Mouse (Mus musculus): ENCODE measurements around the gene Eif4a3. TPM values are rescaled to one million over a fixed set of nuclear protein-coding genes. Genes with fewer than 3 reads are reported as not detected.
"Not testable (repeated sequence)": the region's sequence is repeated elsewhere in the genome, so short reads cannot be mapped to it uniquely, and the experiment has no call there.

Gene Eif4a3
- polyA plus RNA-seq, 1 experiment from 2014 or later, result 165 TPM

DNA sequence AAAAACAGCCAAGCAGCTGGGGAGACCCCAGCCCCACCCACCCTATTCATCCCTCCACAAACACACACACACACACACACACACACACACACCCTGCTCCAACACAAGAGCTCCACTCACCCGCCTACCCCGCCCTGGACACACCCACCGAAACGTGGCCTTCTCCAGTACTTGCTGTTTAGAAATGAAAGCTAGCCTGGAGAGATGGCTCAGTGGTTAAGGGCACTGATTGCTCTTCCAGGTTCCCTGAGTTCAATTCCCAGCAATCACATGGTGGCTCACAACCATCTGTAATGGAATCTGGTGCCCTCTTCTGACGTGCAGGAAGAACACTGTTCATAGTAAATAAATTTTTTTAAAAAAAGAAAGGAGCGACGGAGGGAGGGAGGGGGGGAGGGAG lies 34.1 kb downstream of the Eif4a3 start:
- Histone ChIP-seq H3K4me1 (replicated peaks) (peaks cover 27% of the 10 kb centered on the region), H3K4me2 (no peak overlapping the region), H3K36me3 (replicated peaks) (no peaks in the 10 kb centered on the region), H3K27me3 (no peaks in the 10 kb centered on the region), H3K4me3 (replicated peaks) (no peak overlapping the region), H3K27ac (replicated peaks) (no peak overlapping the region), H3K9me3 (replicated peaks) (no peaks in the 10 kb centered on the region), H3K9ac (no peak overlapping the region)
- no peak for ATAC-seq (ENCODE audit: insufficient read depth)
- WGBS (ENCODE audit: insufficient replicate concordance), result 47% methylated on average over 7 of the region's 7 CpGs

DNA sequence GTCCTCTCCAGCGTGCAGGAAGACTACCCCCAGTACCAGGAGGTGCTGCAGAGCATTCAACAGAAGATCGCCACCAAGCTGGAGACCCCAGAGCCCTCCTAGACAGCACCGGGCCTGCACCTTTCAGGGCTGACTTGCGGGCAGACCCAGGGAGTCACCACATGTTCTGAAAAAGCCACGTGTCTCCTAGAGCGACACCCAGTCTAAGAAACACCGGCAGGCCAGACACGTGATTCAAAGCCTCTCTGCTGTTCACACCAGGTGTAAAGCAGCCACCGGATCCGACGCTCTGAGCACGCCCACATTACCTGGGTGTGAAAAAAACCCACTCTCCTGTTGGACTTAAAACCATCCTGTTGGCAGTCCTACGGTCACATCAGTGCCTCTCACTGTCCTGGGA lies 35.5 kb downstream of the Eif4a3 start:
- H3K4me3 ChIP-seq (replicated peaks), result no peak overlapping the region
- 74% methylated on average over 13 of the region's 13 CpGs for WGBS (ENCODE audit: insufficient replicate concordance)
- no peaks in the 10 kb centered on the region for H3K27me3 ChIP-seq
- H3K9me3 ChIP-seq (replicated peaks), result no peaks in the 10 kb centered on the region
- ATAC-seq (ENCODE audit: insufficient read depth), result no peak
- H3K27ac ChIP-seq (replicated peaks), result no peak overlapping the region
- H3K4me2 ChIP-seq, result no peak overlapping the region
- H3K9ac ChIP-seq, result no peak overlapping the region
- H3K4me1 ChIP-seq (replicated peaks), result peaks cover 25% of the 10 kb centered on the region
- H3K36me3 ChIP-seq (replicated peaks), result no peaks in the 10 kb centered on the region

DNA sequence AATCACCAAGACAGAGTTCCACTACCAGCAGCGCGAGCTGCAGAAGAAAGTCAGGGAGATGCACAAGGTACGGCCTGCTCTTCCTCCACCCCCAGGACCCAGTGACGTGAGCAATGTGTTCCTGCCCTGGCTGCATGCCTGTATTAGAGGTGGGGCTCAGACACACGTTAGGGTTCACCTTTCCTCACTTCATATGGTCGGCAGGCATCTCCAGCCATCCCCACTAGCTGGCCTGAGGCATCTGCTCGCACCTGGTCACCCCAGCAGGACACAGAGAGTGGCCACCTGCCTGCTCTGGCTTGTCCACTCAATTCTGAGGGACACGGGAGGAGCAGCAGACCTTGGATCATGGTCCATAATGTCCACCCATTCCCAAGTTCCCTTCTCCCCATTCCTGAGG lies 39.9 kb downstream of the Eif4a3 start:
- WGBS (ENCODE audit: insufficient replicate concordance), result 68% methylated on average over 8 of the region's 8 CpGs
- Histone ChIP-seq H3K4me3 (replicated peaks) (no peak overlapping the region), H3K27me3 (no peaks in the 10 kb centered on the region)

DNA sequence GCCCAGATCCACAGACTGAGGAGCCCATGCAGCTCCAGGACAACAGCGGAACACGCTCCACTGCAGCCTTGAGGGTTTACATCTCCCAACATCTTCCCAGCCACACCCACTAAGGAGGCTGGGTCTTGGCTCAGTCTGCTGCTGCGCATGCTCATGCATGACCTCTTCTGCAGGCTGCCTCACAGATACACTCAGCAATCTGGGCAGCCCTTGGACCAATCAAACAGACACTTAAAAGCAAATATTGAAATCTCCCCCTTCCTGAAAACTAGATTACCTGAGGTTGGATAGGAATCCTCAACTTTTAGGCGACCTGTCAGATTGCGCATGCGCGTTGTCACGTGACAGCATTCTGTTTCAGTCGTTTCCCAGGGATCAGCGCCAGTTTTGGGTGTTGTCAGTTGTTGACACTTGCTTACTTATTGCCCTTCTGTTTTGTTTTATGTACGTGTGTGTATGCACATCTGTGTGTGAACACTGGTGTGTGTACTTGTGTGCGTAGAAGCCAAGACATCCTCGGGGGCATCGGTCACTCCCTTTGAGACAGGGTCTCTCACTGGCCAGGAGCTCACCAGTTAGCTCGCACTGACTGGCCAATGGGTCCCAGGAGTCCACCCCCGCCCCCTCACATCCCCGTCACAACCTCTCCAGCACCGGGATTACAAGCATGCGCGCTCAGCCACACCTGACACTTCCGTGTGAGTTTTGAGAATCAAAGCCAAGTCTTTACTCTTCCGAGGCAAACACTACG lies 41.1 kb downstream of the Eif4a3 start:
- H3K4me2 ChIP-seq, result peak overlapping the region; percentile 59
- no peaks in the 10 kb centered on the region for H3K36me3 ChIP-seq (replicated peaks)
- H3K4me1 ChIP-seq (replicated peaks), result peaks cover 3% of the 10 kb centered on the region; the same call in 1 of the 2 replicates
- peak; percentile 65; the same call in 1 of the 2 replicates for ATAC-seq (ENCODE audit: insufficient read depth)
- peak overlapping the region; percentile 36 for H3K4me3 ChIP-seq (replicated peaks)
- 63% methylated on average over 23 of the region's 23 CpGs for WGBS (ENCODE audit: insufficient replicate concordance)
- no peak overlapping the region for H3K9ac ChIP-seq
- 0 out of 2 replicates have a peak overlapping the region, but pooled peaks have one; percentile 24 for H3K27ac ChIP-seq (replicated peaks)
- no peaks in the 10 kb centered on the region for H3K9me3 ChIP-seq (replicated peaks)
- no peaks in the 10 kb centered on the region for H3K27me3 ChIP-seq

More for the DNA sequence above, 39.9 kb downstream of the Eif4a3 start:
- no peak overlapping the region for H3K4me2 ChIP-seq
- ATAC-seq (ENCODE audit: insufficient read depth), result no peak
- H3K9me3 ChIP-seq (replicated peaks), result no peaks in the 10 kb centered on the region
- H3K27ac ChIP-seq (replicated peaks), result no peak overlapping the region
- H3K4me1 ChIP-seq (replicated peaks), result peaks cover 3% of the 10 kb centered on the region; the same call in 1 of the 2 replicates
- H3K9ac ChIP-seq, result no peak overlapping the region
- H3K36me3 ChIP-seq (replicated peaks), result no peaks in the 10 kb centered on the region

DNA sequence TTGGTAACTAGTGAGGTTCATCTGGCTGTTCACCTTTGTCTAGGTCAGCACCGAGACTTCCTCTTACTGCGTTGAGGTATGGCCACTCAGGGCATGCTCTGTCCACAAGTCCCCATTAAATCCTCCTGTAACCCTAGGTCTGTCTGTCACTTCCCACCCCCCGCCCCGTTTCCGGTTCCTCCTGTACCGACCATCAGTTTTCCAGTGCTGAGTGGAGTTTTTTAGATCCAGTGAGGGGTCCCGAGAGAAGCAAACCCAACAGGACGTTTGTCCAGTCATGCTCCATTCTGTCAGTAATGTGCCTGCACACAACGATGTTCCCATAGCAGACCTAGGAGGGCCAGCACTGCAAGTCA lies 41.7 kb downstream of the Eif4a3 start:
- no peaks in the 10 kb centered on the region; the same call in 1 of the 2 replicates for H3K27me3 ChIP-seq
- no peak for ATAC-seq (ENCODE audit: insufficient read depth)

DNA sequence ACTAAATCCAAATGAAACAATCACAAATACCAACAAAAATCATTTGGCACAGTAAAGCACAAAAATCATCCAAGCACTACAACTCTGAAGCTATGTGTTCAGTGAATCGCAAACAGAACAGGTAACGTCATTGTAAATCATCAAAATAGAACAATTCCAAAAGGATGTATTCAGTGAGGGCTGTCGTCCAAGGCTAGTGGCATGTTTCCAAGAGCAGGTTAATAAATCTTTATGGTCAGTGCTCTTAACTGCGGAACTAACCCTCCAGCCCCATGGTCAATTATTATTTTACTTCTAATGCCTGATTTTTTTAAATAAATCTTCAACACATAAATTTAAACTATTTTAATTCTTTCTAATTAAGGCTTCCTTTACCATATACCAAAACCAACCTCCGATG lies 43.3 kb downstream of the Eif4a3 start:
- H3K36me3 ChIP-seq (replicated peaks); H3K9me3 ChIP-seq (replicated peaks); H3K27ac ChIP-seq (replicated peaks); H3K9ac ChIP-seq; H3K27me3 ChIP-seq; H3K4me2 ChIP-seq; ATAC-seq (ENCODE audit: insufficient read depth); H3K4me3 ChIP-seq (replicated peaks): not testable (repeated sequence)
- 71% methylated on average over 5 of the region's 5 CpGs for WGBS (ENCODE audit: insufficient replicate concordance)
- H3K4me1 ChIP-seq (replicated peaks), result peaks cover 19% of the 10 kb centered on the region

More for the DNA sequence above, 41.7 kb downstream of the Eif4a3 start:
- Histone ChIP-seq H3K4me3 (replicated peaks) (peak overlapping the region; percentile 36; the same call in 1 of the 2 replicates), H3K9me3 (replicated peaks) (no peaks in the 10 kb centered on the region), H3K27ac (replicated peaks) (no peak overlapping the region), H3K4me1 (replicated peaks) (peaks cover 4% of the 10 kb centered on the region; the same call in 1 of the 2 replicates), H3K4me2 (peak overlapping the region; percentile 59), H3K9ac (no peak overlapping the region), H3K36me3 (replicated peaks) (no peaks in the 10 kb centered on the region)
- 46% methylated on average over 9 of the region's 9 CpGs for WGBS (ENCODE audit: insufficient replicate concordance)

DNA sequence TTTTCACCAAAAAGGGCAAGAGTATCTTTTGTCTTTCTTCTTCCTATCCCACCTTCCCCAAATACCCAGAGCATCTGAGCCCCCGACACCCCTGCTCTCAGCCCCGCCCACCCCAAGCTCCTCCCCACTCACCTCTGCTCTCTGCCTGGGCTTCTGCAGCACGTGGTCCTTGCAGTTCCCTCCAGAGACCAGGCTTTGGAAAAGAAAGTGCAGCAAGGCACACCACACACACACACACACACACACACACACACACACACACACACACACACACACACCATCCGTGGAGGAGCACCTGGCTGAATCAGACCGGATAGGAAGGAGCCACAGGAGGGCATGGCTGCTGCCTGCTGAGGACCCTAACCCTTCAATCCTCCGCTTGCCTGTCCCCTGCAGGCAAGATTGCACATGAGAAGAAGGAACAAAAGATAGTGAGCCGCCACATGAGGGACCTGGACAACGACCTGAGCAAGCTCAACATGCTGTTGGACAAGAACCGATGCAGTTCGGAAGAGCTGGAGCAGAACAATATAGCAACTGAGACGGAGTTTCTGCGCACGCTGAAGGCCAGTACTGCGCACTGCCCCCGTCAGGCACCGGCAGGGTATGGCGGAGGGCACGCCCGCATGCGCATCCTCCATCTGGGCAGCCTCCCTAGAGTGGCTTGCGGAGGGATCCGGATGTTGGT lies 46.9 kb downstream of the Eif4a3 start:
- Histone ChIP-seq H3K9me3 (replicated peaks) (no peaks in the 10 kb centered on the region), H3K9ac (no peak overlapping the region), H3K27me3 (peaks cover 15% of the 10 kb centered on the region; the same call in 1 of the 2 replicates), H3K4me2 (peak overlapping the region; percentile 49), H3K27ac (replicated peaks) (no peak overlapping the region), H3K4me1 (replicated peaks) (peaks cover 24% of the 10 kb centered on the region), H3K36me3 (replicated peaks) (no peaks in the 10 kb centered on the region), H3K4me3 (replicated peaks) (no peak overlapping the region)
- peak; percentile 59 for ATAC-seq (ENCODE audit: insufficient read depth)
- 1% methylated on average over 22 of the region's 22 CpGs for WGBS (ENCODE audit: insufficient replicate concordance)

DNA sequence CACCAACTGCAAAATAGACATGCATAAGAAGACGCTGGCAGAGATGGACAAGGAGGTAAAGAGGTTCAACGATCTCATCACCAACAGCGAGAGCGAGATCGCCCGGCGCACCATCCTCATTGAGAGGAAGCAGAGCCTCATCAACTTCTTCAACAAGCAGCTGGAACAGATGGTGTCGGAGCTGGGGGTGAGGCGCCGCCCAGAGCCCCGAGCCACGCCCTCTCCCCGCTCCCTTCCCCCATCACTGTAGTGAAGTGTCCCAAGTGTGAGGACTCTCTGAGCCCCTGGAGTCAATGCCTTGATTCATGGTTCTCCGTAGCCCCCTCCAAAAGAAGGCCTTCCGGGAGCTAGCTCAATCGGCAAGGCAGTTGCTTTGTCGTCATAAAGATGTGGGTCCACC lies 48.9 kb downstream of the Eif4a3 start:
- Histone ChIP-seq H3K9me3 (replicated peaks) (no peaks in the 10 kb centered on the region), H3K36me3 (replicated peaks) (no peaks in the 10 kb centered on the region), H3K4me3 (replicated peaks) (no peak overlapping the region), H3K27ac (replicated peaks) (no peak overlapping the region), H3K9ac (no peak overlapping the region), H3K4me1 (replicated peaks) (peaks cover 23% of the 10 kb centered on the region), H3K27me3 (peaks cover 15% of the 10 kb centered on the region; the same call in 1 of the 2 replicates), H3K4me2 (no peak overlapping the region)
- ATAC-seq (ENCODE audit: insufficient read depth), result no peak
- 34% methylated on average over 17 of the region's 17 CpGs for WGBS (ENCODE audit: insufficient replicate concordance)

DNA sequence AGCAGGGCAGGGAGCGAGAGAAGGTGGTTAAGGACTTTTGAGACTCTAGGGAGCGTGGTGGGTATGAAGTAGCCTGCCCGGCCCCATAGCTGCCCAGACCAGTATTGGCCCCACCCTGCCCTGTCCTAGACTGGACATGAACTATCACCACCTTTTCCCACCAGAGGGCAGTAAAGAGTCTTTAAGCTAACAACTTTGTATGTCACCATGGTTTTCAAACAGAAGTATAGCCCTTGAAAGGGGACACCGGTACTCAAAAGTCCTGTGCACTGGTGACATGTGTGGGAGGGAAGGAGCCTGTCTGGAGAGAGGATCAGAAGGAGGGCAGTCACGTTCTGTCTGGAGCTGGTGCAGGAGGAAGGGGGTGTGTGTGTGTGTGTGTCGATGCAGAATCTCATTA lies 50.9 kb downstream of the Eif4a3 start:
- Histone ChIP-seq H3K36me3 (replicated peaks) (no peaks in the 10 kb centered on the region), H3K9ac (no peak overlapping the region), H3K27ac (replicated peaks) (no peak overlapping the region), H3K4me2 (no peak overlapping the region), H3K4me3 (replicated peaks) (no peak overlapping the region), H3K27me3 (peaks cover 15% of the 10 kb centered on the region; the same call in 1 of the 2 replicates), H3K4me1 (replicated peaks) (peaks cover 23% of the 10 kb centered on the region), H3K9me3 (replicated peaks) (no peaks in the 10 kb centered on the region)
- no peak for ATAC-seq (ENCODE audit: insufficient read depth)
- 18% methylated on average over 6 of the region's 6 CpGs for WGBS (ENCODE audit: insufficient replicate concordance)

DNA sequence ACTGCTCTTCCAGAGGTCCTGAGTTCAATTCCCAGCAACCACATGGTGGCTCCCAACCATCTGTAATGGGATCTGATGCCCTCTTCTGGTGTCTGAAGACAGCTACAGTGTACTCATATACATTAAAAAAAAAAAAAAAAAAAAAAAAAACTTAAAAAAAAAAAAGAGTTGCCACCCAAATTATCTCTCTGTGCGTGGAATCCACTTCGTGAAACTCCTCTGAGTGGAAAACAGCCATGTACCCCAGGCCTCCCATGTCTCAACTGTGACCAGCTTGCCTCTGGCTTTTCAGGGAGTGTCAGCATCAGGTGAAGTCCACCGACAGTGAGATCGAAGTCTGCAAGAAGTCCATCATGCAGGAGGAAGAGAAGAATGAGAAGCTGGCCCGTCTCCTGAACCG lies 54.3 kb downstream of the Eif4a3 start:
- ATAC-seq (ENCODE audit: insufficient read depth); H3K4me3 ChIP-seq (replicated peaks): not testable (repeated sequence)
- 69% methylated on average over 6 of the region's 6 CpGs for WGBS (ENCODE audit: insufficient replicate concordance)

DNA sequence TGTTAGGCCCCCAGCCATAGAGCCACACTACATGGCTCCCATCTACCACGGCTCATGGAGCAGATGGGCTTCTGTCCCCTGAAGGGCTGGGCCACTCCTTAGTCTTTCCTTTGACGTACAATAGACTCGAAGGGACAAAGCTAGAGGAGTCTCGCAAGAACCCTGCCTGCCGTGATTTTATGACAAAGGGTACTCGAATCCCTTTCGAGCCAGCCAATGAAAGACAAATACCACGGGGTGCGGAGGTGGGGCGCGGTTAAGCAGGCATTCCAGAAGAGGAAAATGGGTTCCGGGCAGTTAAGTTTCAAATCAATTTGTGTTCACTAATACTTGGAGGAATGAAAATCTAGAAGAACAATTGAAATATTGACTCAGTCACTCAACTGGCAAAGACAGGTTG lies 60.4 kb downstream of the Eif4a3 start:
- no peaks in the 10 kb centered on the region for H3K36me3 ChIP-seq (replicated peaks)
- no peak overlapping the region for H3K27ac ChIP-seq (replicated peaks)
- 82% methylated on average over 12 of the region's 12 CpGs for WGBS (ENCODE audit: insufficient replicate concordance)
- no peaks in the 10 kb centered on the region for H3K9me3 ChIP-seq (replicated peaks)
- peaks cover 5% of the 10 kb centered on the region; the same call in 1 of the 2 replicates for H3K27me3 ChIP-seq
- no peak overlapping the region for H3K4me2 ChIP-seq
- no peak overlapping the region for H3K9ac ChIP-seq
- peaks cover 14% of the 10 kb centered on the region for H3K4me1 ChIP-seq (replicated peaks)
- H3K4me3 ChIP-seq (replicated peaks), result no peak overlapping the region
- ATAC-seq (ENCODE audit: insufficient read depth), result no peak

More for the DNA sequence above, 54.3 kb downstream of the Eif4a3 start:
- not testable (repeated sequence) for H3K27me3 ChIP-seq; H3K9ac ChIP-seq; H3K9me3 ChIP-seq (replicated peaks); H3K27ac ChIP-seq (replicated peaks); H3K36me3 ChIP-seq (replicated peaks); H3K4me1 ChIP-seq (replicated peaks); H3K4me2 ChIP-seq

Measured in liver, embryonic 15.5 days (tissue).